Mouse (Mus musculus) small intestine, adult 2 months (tissue): ENCODE measurements around the gene Strip2.

Experiments
- CTCF ChIP-seq: fragments of 200-500 bp; IDR thresholded peaks from 2 replicates; pipeline ENCODE4 v1.5.1; 2012; ENCODE audit warnings: low read depth, mild to moderate bottlenecking, control low read depth, inconsistent platforms, low read length, moderate library complexity, mixed read lengths; ENCODE audit not compliant: insufficient replicate concordance, insufficient read length; ENCODE audit errors: extremely low read depth
- POLR2A ChIP-seq: fragments of 200-500 bp; IDR thresholded peaks from 2 replicates; pipeline ENCODE4 v1.6.1; 2012; ENCODE audit warnings: low read depth, mild to moderate bottlenecking, control low read depth, inconsistent platforms, low read length, moderate library complexity

- TF ChIP-seq POLR2A: no peak
- no peak for TF ChIP-seq CTCF
Measured at GRCm38 (mm10) chr6:29985986-29986385, 69.2 kb downstream of the Strip2 start.
